Mouse (Mus musculus) midbrain, embryonic 15.5 days (tissue): ENCODE data around the gene Cxcr5. TPM values are rescaled to one million over a fixed set of nuclear protein-coding genes. Genes with fewer than 3 reads are reported as not detected.
A peak's percentile ranks its signal among the peaks of the same experiment; 100 is the strongest.

Experiments used
- ATAC-seq: fragments of 200-750 bp; cut with Nextera tagmentation; replicated peaks from 2 replicates; pipeline ENCODE4 v1.8.0; 2017; ENCODE audit warnings: moderate TSS enrichment
- H3K27ac ChIP-seq: fragments of 300-500 bp; sonication (generic); 2 replicates; pipeline ENCODE4 v1.5.1; 2015; ENCODE audit warnings: mild to moderate bottlenecking, inconsistent platforms
- H3K27me3 ChIP-seq: fragments of 300-500 bp; sonication (generic); replicated peaks from 2 replicates; pipeline ENCODE4 v1.6.1; 2015; ENCODE audit warnings: inconsistent platforms
- H3K36me3 ChIP-seq: fragments of 300-500 bp; sonication (generic); replicated peaks from 2 replicates; pipeline ENCODE4 v1.6.1; 2015; ENCODE audit warnings: inconsistent platforms
- H3K4me1 ChIP-seq: fragments of 300-500 bp; sonication (generic); 2 replicates; pipeline ENCODE4 v1.6.1; 2015; ENCODE audit warnings: inconsistent platforms
- H3K4me2 ChIP-seq: fragments of 300-500 bp; sonication (generic); 2 replicates; pipeline ENCODE4 v1.6.1; 2015; ENCODE audit warnings: inconsistent platforms, mild to moderate bottlenecking, moderate library complexity
- H3K4me3 ChIP-seq: fragments of 300-500 bp; sonication (generic); 2 replicates; pipeline ENCODE4 v1.5.1; 2015; ENCODE audit warnings: mild to moderate bottlenecking, inconsistent platforms
- H3K9ac ChIP-seq: fragments of 300-500 bp; sonication (generic); 2 replicates; pipeline ENCODE4 v1.6.1; 2015; ENCODE audit warnings: mild to moderate bottlenecking, inconsistent platforms
- H3K9me3 ChIP-seq: fragments of 300-500 bp; sonication (generic); 2 replicates; pipeline ENCODE4 v1.6.1; 2016; ENCODE audit warnings: inconsistent platforms
- WGBS: fragments of 180-500 bp; shearing (Covaris S2); methylation state at CpG from one replicate; pipeline ENCODE4 v1.1.7; 2015; ENCODE audit warnings: mixed read lengths; 5-methylcytosine and 5-hydroxymethylcytosine counted together
- polyA plus RNA-seq: library from polyadenylated mRNA; unstranded; fragments of >200 nt; fragmentation: Nextera tagmentation; extraction: Ambion mirVana; gene quantifications from 2 replicates; pipeline ENCODE4 v1.2.1, GENCODE M21; 2015

The Cxcr5 gene
- polyA plus RNA-seq, 1 experiment from 2014 or later, result not detected

DNA sequence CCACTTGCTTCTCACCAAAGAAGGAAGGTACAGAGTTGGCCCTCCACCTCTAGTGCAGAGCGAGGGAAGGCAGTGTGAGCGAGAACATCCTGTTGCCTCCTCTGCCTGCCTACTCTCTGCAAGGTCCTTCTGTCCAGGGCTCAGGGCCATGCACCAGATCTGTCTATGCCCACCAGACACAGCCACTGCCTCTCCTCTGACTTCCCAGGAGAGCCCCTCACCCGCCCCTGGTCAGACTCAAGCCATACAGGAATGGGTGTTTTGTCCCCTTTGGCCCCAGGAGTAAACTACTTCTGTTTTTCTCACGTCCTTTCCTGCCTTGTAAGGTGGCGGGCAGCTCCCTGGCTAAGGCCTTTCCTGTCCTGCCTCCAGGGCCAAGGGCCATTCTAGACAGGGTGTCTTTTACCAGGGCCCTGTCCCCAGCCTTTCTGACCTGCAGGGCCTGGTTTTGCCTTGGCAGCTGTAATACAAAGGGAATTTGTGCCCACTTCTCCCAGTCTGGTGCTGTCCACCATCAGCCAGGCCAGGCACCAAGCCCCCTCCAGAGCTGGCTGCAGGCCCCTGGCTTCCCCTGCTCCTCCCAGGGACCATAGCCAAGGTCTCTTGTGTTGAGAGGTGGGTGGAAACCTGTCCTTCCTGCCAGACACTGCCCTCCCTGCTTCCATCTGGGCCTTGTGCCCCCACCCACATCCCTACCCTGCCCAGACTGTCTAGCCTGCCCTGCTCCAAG lies 50.6 kb downstream of the Cxcr5 start:
- H3K4me2 ChIP-seq, result no peak overlapping the region
- WGBS, result 74% methylated on average over 5 of the region's 5 CpGs

GRCm38 (mm10) chr9:44510355-44510871 lies 51.3 kb downstream of the Cxcr5 start:
- H3K9me3 ChIP-seq, result no peaks in the 10 kb centered on the region
- no peak overlapping the region for H3K27ac ChIP-seq
- no peak overlapping the region for H3K4me3 ChIP-seq
- H3K27me3 ChIP-seq, result no peaks in the 10 kb centered on the region
- no peak overlapping the region for H3K4me2 ChIP-seq
- 0 out of 2 replicates have a peak, but pooled peaks have one; percentile 28 for ATAC-seq
- 31% methylated on average over 9 of the region's 9 CpGs for WGBS
- no peak overlapping the region for H3K9ac ChIP-seq
- H3K4me1 ChIP-seq, result peaks cover 10% of the 10 kb centered on the region
- peaks cover 30% of the 10 kb centered on the region for H3K36me3 ChIP-seq

More for the DNA sequence above, 50.6 kb downstream of the Cxcr5 start:
- Histone ChIP-seq H3K27me3 (no peaks in the 10 kb centered on the region), H3K4me3 (no peak overlapping the region), H3K4me1 (peaks cover 10% of the 10 kb centered on the region), H3K9ac (no peak overlapping the region), H3K27ac (no peak overlapping the region), H3K9me3 (no peaks in the 10 kb centered on the region), H3K36me3 (peaks cover 25% of the 10 kb centered on the region)
- ATAC-seq, result 0 out of 2 replicates have a peak, but pooled peaks have one; percentile 12

GRCm38 (mm10) chr9:44509487-44510354 lies 52.0 kb downstream of the Cxcr5 start:
- 0 out of 2 replicates have a peak, but pooled peaks have one; percentile 11 for ATAC-seq

GRCm38 (mm10) chr9:44508721-44509486 lies 52.8 kb downstream of the Cxcr5 start:
- Histone ChIP-seq H3K4me1 (peaks cover 10% of the 10 kb centered on the region), H3K9ac (no peak overlapping the region), H3K9me3 (no peaks in the 10 kb centered on the region), H3K4me3 (no peak overlapping the region), H3K4me2 (no peak overlapping the region), H3K27ac (0 out of 2 replicates have a peak overlapping the region, but pooled peaks have one; percentile 53), H3K27me3 (no peaks in the 10 kb centered on the region), H3K36me3 (peaks cover 30% of the 10 kb centered on the region)
- no peak for ATAC-seq
- WGBS, result 76% methylated on average over 19 of the region's 19 CpGs

More at GRCm38 (mm10) chr9:44509487-44510354, 52.0 kb downstream of the Cxcr5 start:
- Histone ChIP-seq H3K27ac (peak overlapping the region; percentile 53; the same call in 1 of the 2 replicates), H3K36me3 (peaks cover 30% of the 10 kb centered on the region), H3K4me1 (peaks cover 10% of the 10 kb centered on the region), H3K27me3 (no peaks in the 10 kb centered on the region), H3K4me2 (peak overlapping the region; percentile 43), H3K9ac (no peak overlapping the region), H3K9me3 (no peaks in the 10 kb centered on the region), H3K4me3 (peak overlapping the region; percentile 14; the same call in 1 of the 2 replicates)
- 10% methylated on average over 27 of the region's 27 CpGs for WGBS

DNA sequence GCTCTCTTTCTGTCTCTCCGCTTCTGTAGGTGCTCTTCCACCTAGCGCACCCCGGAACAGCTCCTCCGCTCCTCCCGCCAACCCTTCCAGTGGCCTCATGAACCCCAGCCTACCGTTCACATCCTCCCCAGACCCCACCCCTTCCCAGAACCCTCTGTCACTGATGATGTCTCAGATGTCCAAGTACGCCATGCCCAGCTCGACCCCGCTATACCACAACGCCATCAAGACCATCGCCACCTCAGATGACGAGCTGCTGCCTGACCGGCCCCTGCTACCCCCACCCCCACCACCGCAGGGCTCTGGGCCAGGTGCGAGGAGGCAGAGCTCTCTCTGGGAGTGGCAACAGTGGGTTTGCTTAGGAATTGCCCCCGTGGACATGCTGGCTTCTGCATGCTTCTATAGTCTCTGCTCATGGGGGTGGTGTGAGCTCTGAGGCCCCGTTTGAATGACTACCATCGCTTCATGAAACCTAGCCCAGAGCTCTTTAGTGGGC lies 53.5 kb downstream of the Cxcr5 start:
- Histone ChIP-seq H3K27me3 (no peaks in the 10 kb centered on the region), H3K36me3 (peaks cover 30% of the 10 kb centered on the region), H3K27ac (no peak overlapping the region), H3K9me3 (no peaks in the 10 kb centered on the region), H3K4me3 (no peak overlapping the region), H3K4me2 (no peak overlapping the region), H3K9ac (no peak overlapping the region), H3K4me1 (peaks cover 10% of the 10 kb centered on the region)
- 86% methylated on average over 18 of the region's 18 CpGs for WGBS
- ATAC-seq, result no peak

GRCm38 (mm10) chr9:44507345-44507744 lies 54.3 kb downstream of the Cxcr5 start:
- Histone ChIP-seq H3K4me1 (peaks cover 10% of the 10 kb centered on the region), H3K36me3 (peaks cover 30% of the 10 kb centered on the region), H3K9ac (no peak overlapping the region), H3K27me3 (no peaks in the 10 kb centered on the region), H3K27ac (no peak overlapping the region), H3K4me2 (no peak overlapping the region), H3K4me3 (no peak overlapping the region), H3K9me3 (no peaks in the 10 kb centered on the region)
- ATAC-seq, result no peak
- WGBS, result 92% methylated on average over 6 of the region's 6 CpGs

DNA sequence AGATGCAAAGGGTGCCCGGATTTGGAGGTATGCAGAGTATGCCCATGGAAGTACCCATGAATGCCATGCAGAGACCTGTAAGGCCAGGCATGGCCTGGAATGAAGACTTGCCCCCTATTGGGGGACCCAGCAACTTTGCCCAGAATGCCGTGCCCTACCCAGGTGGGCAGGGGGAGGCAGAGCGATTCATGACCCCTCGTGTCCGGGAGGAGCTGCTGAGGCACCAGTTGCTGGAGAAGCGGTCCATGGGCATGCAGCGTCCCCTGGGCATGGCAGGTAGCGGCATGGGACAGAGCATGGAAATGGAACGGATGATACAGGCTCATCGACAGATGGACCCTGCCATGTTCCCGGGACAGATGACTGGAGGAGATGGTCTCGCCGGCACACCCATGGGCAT lies 55.1 kb downstream of the Cxcr5 start:
- WGBS, result 87% methylated on average over 13 of the region's 13 CpGs
- Histone ChIP-seq H3K4me3 (no peak overlapping the region), H3K27ac (no peak overlapping the region), H3K9me3 (no peaks in the 10 kb centered on the region), H3K9ac (no peak overlapping the region), H3K4me2 (no peak overlapping the region), H3K4me1 (peaks cover 15% of the 10 kb centered on the region), H3K27me3 (no peaks in the 10 kb centered on the region), H3K36me3 (peaks cover 30% of the 10 kb centered on the region)
- no peak for ATAC-seq

DNA sequence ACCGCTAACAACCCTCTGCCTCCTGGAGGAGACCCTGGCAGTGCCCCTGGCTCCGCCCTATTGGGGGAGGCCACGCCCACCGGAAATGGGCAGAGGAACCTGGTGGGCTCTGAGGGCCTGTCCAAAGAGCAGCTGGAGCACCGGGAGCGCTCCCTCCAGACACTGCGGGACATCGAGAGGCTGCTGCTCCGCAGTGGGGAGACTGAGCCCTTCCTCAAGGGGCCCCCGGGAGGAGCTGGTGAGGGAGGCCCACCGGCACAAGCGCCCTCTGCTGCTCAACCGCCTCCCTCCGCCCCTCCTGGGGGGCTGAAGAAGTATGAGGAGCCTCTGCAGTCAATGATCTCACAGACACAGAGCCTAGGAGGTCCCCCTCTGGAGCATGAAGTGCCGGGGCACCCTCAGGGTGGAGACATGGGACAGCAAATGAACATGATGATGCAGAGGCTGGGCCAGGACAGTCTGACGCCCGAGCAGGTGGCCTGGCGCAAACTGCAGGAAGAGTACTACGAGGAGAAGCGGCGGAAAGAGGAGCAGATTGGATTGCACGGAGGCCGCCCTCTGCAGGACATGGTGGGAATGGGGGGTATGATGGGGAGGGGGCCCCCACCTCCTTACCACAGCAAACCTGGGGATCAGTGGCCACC lies 55.7 kb downstream of the Cxcr5 start:
- H3K9ac ChIP-seq, result no peak overlapping the region
- H3K27ac ChIP-seq, result no peak overlapping the region
- no peaks in the 10 kb centered on the region for H3K9me3 ChIP-seq
- H3K4me1 ChIP-seq, result peaks cover 21% of the 10 kb centered on the region
- H3K36me3 ChIP-seq, result peaks cover 30% of the 10 kb centered on the region
- H3K27me3 ChIP-seq, result no peaks in the 10 kb centered on the region
- 46% methylated on average over 23 of the region's 23 CpGs for WGBS
- H3K4me2 ChIP-seq, result no peak overlapping the region
- no peak for ATAC-seq
- H3K4me3 ChIP-seq, result no peak overlapping the region

GRCm38 (mm10) chr9:44504893-44505823 lies 56.5 kb downstream of the Cxcr5 start:
- Histone ChIP-seq H3K36me3 (peaks cover 30% of the 10 kb centered on the region), H3K9ac (no peak overlapping the region), H3K4me1 (peaks cover 29% of the 10 kb centered on the region), H3K27me3 (no peaks in the 10 kb centered on the region), H3K27ac (no peak overlapping the region), H3K4me2 (no peak overlapping the region), H3K9me3 (no peaks in the 10 kb centered on the region), H3K4me3 (no peak overlapping the region)
- ATAC-seq, result no peak
- 74% methylated on average over 20 of the region's 20 CpGs for WGBS

DNA sequence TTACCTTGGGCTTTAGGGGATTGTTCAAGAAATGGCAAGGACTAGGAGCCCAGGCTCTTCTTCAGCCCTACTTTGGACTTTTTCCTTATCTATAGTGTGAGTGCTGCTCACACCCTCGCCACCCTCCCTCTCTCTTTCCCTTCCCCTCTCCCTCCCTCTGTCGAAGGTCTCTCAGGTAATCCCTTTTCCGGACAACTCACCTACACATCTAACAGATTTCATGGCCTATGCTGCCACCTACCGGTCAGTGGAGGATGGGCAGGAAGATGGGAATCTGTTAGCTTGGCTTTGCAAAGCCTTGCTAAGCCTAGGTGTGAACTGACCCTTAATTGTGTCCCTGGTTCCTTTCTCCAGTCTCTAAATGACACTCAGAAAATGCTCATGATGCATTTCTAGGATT lies 59.7 kb downstream of the Cxcr5 start:
- Histone ChIP-seq H3K4me2 (peak overlapping the region; percentile 3; the same call in 1 of the 2 replicates), H3K27me3 (no peaks in the 10 kb centered on the region), H3K4me1 (peaks cover 50% of the 10 kb centered on the region), H3K9ac (no peak overlapping the region), H3K4me3 (no peak overlapping the region), H3K27ac (no peak overlapping the region), H3K9me3 (no peaks in the 10 kb centered on the region), H3K36me3 (peaks cover 14% of the 10 kb centered on the region)
- ATAC-seq, result no peak
- WGBS, result 0% methylated on average over 4 of the region's 4 CpGs
